Mouse (Mus musculus) stomach, postnatal 0 days (tissue): ENCODE measurements around the gene Coa5. TPM values are rescaled to one million over a fixed set of nuclear protein-coding genes. Genes with fewer than 3 reads are reported as not detected.

Experiments
- ATAC-seq: fragments of 200-750 bp; cut with Nextera tagmentation; 2 replicates; pipeline ENCODE4 v1.8.0; 2017; ENCODE audit not compliant: low FRiP score, low TSS enrichment
- DNase-seq: peaks from one replicate; pipeline ENCODE4 v3.0.0-alpha.2; 2016; ENCODE audit warnings: low spot score
- H3K27ac ChIP-seq: fragments of 300-500 bp; sonication (generic); replicated peaks from 2 replicates; pipeline ENCODE4 v1.5.1; 2014; ENCODE audit warnings: mild to moderate bottlenecking, control low read depth
- H3K27me3 ChIP-seq: fragments of 300-500 bp; sonication (generic); 2 replicates; pipeline ENCODE4 v1.6.1; 2014; ENCODE audit warnings: low read length; ENCODE audit not compliant: control insufficient read depth, insufficient read depth
- H3K36me3 ChIP-seq: fragments of 300-500 bp; sonication (generic); 2 replicates; pipeline ENCODE4 v1.6.1; 2014; ENCODE audit warnings: low read length, mixed read lengths; ENCODE audit not compliant: control insufficient read depth, insufficient read depth
- H3K4me1 ChIP-seq: fragments of 300-500 bp; sonication (generic); replicated peaks from 2 replicates; pipeline ENCODE4 v1.6.1; 2014; ENCODE audit warnings: antibody characterized with exemption; ENCODE audit not compliant: control insufficient read depth, insufficient read depth
- H3K4me2 ChIP-seq: fragments of 300-500 bp; sonication (generic); replicated peaks from 2 replicates; pipeline ENCODE4 v1.6.1; 2014; ENCODE audit warnings: low read depth, mild to moderate bottlenecking, control low read depth, moderate library complexity
- H3K4me3 ChIP-seq: fragments of 300-500 bp; sonication (generic); 2 replicates; pipeline ENCODE4 v1.5.1; 2014; ENCODE audit warnings: low read depth, low read length, control low read depth
- H3K9ac ChIP-seq: fragments of 300-500 bp; sonication (generic); 2 replicates; pipeline ENCODE4 v1.6.1; 2014; ENCODE audit warnings: mild to moderate bottlenecking, low read length, control low read depth, mixed read lengths
- H3K9me3 ChIP-seq: fragments of 300-500 bp; sonication (generic); 2 replicates; pipeline ENCODE4 v1.6.1; 2016; ENCODE audit warnings: low read length; ENCODE audit not compliant: control insufficient read depth
- CTCF ChIP-seq: IDR thresholded peaks from 2 replicates; pipeline ENCODE4 v1.5.1; 2016; ENCODE audit warnings: antibody characterized with exemption, low read depth, mild to moderate bottlenecking, moderate library complexity
- EP300 ChIP-seq: optimal IDR thresholded peaks from 2 replicates; pipeline ENCODE3; 2016; ENCODE audit warnings: antibody characterized with exemption
- WGBS: fragments of 180-500 bp; shearing (Covaris S2); extraction: QIAGEN DNeasy Blood & Tissue Kit; methylation state at CpG from one replicate; pipeline ENCODE4 v1.1.7; 2014; 5-methylcytosine and 5-hydroxymethylcytosine counted together
- polyA plus RNA-seq: library from polyadenylated mRNA; unstranded; fragments of >200 nt; fragmentation: Nextera tagmentation; extraction: Ambion mirVana; gene quantifications from 2 replicates; pipeline ENCODE4 v1.2.1, GENCODE M21; 2015

Coa5 gene
- polyA plus RNA-seq, 1 experiment from 2014 or later: 24.1 TPM

DNA sequence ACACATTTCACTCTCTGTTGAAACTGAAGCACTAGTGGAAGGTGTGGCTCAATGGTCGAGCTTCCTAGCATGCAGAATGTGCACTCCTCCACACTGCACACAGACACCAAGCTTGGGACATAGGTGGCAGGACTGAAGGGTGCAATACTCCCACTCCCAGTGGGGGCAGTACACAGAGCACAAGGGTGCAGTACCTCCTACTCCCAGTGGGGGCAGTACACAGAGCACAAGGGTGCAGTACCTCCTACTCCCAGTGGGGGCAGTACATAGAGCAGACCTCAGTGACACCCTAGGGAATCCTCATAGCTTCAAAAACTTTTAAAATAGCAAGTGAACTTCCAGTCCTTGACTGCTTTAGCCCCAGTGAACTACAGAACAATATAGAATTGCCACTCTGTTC is 10.5 kb downstream of the Coa5 start:
- H3K4me2 ChIP-seq: no peak overlapping the region
- no peaks in the 10 kb centered on the region for H3K27me3 ChIP-seq
- 93% methylated on average over 1 of the region's 1 CpGs for WGBS
- TF ChIP-seq EP300 (no peak), CTCF (peak; percentile 99)
- H3K4me1 ChIP-seq: no peaks in the 10 kb centered on the region
- no peak overlapping the region for H3K9ac ChIP-seq
- no peak overlapping the region for H3K4me3 ChIP-seq
- peaks cover 8% of the 10 kb centered on the region for H3K36me3 ChIP-seq
- H3K27ac ChIP-seq: no peak overlapping the region
- ATAC-seq (peak; percentile 84), DNase-seq (peak; percentile 27)
- H3K9me3 ChIP-seq: no peaks in the 10 kb centered on the region

DNA sequence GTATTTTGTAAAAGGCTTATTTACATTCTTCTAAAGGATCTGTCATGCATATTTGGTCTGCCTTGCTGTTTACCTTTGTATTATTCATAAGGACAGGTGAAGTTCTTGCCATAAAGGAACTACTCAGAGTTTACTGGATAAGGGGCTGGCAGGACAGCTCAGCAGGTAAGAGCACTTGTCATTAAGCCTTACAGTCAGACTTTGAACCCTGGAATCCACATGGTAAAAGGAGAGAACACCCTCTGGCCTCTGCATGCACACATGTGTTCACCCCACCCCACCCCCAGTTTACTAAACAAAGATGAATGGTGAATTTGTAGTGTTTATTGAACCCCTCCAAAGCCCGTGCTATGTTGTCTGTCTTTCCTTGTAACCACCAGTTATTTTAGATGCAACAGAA is 14.5 kb downstream of the Coa5 start:
- H3K36me3 ChIP-seq: peaks cover 8% of the 10 kb centered on the region
- H3K9ac ChIP-seq: no peak overlapping the region
- H3K9me3 ChIP-seq: no peaks in the 10 kb centered on the region
- no peak overlapping the region for H3K4me3 ChIP-seq
- WGBS: 79% methylated on average over 1 of the region's 1 CpGs
- ATAC-seq: no peak
- no peak for DNase-seq
- H3K4me1 ChIP-seq: no peaks in the 10 kb centered on the region
- H3K4me2 ChIP-seq: no peak overlapping the region
- no peak overlapping the region for H3K27ac ChIP-seq
- H3K27me3 ChIP-seq: no peaks in the 10 kb centered on the region
- TF ChIP-seq EP300 (no peak), CTCF (no peak)

DNA sequence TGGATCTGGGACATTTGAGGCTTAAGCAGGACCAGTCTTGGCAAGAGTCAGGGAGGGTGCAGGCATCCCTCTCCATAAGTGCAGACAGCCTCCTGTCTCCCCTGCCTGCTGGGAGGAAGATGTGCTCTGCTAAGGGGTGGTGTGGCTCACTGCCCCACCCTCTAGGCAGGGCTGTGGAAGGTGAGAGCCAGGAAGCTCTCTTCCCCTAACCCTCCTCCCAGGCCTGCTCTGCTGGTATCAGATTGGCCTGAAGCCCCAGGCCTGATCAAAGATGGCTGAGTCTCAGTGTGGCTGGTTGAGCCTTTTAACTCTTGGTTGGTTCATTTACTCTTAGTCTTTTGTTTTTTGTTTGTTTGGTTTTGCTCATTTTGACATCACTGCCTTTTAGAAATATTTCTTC is 20.3 kb downstream of the Coa5 start:
- Histone ChIP-seq H3K4me2 (no peak overlapping the region), H3K27me3 (no peaks in the 10 kb centered on the region), H3K27ac (no peak overlapping the region), H3K9ac (no peak overlapping the region; the same call in 1 of the 2 replicates), H3K4me1 (no peaks in the 10 kb centered on the region), H3K9me3 (no peaks in the 10 kb centered on the region), H3K4me3 (no peak overlapping the region), H3K36me3 (0 out of 2 replicates have a peak, but pooled peaks cover 4% of the 10 kb centered on the region)
- ATAC-seq: no peak
- no peak for DNase-seq
- TF ChIP-seq CTCF: no peak
- no peak for TF ChIP-seq EP300

DNA sequence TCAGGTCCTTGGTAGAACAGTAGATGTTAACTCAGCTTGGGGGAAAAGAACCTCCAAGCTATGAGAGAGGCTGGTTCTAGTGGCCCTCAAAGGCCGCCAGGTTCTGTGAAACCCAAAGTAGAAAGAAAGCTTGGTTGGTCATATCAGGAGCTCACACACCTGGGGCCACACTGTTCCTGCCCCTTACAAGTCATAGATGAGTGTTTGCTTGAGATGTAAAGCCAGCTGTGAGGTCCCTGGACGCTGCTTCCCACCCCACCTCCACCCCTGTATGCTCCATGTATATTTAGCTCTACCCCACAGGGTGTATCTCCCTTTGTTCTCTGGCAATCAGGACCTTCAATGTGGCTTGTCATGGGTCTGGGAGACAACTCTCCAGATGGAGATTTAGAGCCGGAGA is 21.2 kb downstream of the Coa5 start:
- Histone ChIP-seq H3K4me1 (no peaks in the 10 kb centered on the region), H3K9me3 (no peaks in the 10 kb centered on the region), H3K4me3 (no peak overlapping the region), H3K27ac (no peak overlapping the region), H3K4me2 (no peak overlapping the region), H3K36me3 (0 out of 2 replicates have a peak, but pooled peaks cover 4% of the 10 kb centered on the region), H3K27me3 (no peaks in the 10 kb centered on the region), H3K9ac (no peak overlapping the region)
- DNase-seq (no peak), ATAC-seq (no peak)
- 75% methylated on average over 3 of the region's 3 CpGs for WGBS
- no peak for TF ChIP-seq EP300
- TF ChIP-seq CTCF: no peak

DNA sequence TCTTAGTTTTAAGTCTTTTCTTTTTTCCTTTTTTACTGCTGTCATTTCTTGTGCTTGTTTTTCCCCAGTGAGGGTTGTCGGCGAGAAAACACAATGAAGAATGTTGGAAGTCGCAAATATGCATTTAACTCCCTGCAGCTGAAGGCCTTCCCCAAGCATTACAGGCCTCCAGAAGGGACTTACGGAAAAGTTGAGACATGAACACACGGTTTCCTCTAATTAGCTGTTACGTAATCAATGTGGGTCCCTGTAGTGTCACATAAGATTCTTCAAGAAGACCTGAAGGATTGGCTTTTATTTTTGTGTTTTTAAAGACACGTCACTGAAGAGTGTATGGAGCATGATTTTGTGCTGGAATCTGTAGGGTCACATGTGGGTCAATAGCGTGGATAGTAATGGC is 21.8 kb downstream of the Coa5 start:
- Histone ChIP-seq H3K9ac (no peak overlapping the region), H3K9me3 (no peaks in the 10 kb centered on the region), H3K4me2 (no peak overlapping the region), H3K27me3 (no peaks in the 10 kb centered on the region), H3K4me3 (no peak overlapping the region), H3K36me3 (0 out of 2 replicates have a peak, but pooled peaks cover 4% of the 10 kb centered on the region), H3K4me1 (no peaks in the 10 kb centered on the region), H3K27ac (no peak overlapping the region)
- DNase-seq (no peak), ATAC-seq (no peak)
- WGBS: 85% methylated on average over 8 of the region's 8 CpGs
- no peak for TF ChIP-seq CTCF
- no peak for TF ChIP-seq EP300

DNA sequence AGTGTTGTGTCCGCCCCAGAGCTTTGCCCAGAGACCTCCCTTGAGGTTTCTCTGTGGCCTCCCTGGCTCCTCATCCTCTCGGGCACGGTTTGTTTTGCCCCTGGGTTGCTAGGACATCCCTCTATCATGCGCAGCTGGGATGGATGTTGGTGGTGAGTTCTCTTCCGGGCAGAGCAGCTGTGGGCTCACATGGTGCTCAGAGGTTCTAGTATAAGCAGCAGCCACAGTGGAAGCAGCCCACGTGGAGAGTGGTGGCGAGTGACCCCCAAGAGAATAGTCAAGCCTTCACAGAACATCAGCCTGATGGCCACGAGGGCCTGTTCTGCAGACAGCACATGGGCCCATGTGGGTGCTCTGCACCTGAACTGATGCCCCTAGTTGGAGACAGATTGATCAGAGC is 22.7 kb downstream of the Coa5 start:
- TF ChIP-seq EP300: no peak
- no peak for TF ChIP-seq CTCF
- Histone ChIP-seq H3K27ac (no peak overlapping the region), H3K4me1 (no peaks in the 10 kb centered on the region), H3K36me3 (peaks cover 4% of the 10 kb centered on the region; the same call in 1 of the 2 replicates), H3K27me3 (no peaks in the 10 kb centered on the region), H3K9ac (no peak overlapping the region), H3K4me2 (no peak overlapping the region), H3K9me3 (no peaks in the 10 kb centered on the region), H3K4me3 (no peak overlapping the region)
- 82% methylated on average over 8 of the region's 8 CpGs for WGBS
- ATAC-seq (no peak), DNase-seq (no peak)
